Mouse (Mus musculus) embryo, embryonic 10 days (tissue): ENCODE results near the gene Cyp19a1.

ENCODE experiments used
- DNase-seq: peaks from one replicate; pipeline ENCODE4 v3.0.0-alpha.2; 2015; ENCODE audit warnings: low spot score

Cyp19a1 gene

DNA sequence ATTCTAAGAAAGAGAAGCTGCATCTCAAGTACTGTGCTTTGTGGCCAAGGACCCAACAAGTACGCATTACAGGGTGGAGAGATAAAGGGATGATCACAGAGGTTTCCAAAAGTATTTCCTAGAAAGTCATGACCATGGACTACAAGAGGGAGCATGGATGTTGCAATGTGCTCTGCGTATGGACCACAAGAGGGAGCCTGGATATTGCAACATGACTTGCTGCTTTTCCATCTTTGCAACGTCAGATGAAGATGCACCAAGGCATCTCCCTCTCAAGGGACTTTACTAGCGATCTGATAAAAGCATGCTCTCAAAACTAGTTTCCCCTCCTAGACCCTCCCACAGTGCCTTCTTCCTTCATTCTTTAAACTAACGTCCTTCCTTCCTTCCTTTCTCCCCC is 98.4 kb downstream of the Cyp19a1 start:
- peak; percentile 55 for DNase-seq

DNA sequence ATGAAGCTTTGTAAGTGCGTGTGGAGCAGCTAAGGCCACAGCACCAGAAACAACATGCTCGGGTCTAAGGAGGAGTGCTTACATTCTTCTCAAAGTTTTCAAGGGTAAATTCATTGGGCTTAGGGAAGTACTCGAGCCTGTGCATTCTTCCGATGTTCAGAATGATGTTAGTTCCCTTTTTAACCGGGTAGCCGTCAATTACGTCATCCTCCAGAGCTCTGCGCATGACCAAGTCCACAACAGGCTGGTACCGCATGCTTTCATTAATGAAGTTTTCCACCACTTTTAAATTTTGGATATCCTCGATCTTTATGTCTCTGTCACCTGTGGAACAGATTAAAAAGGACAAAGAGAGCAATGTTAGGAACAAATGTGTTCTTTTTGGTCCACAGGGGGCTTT is 99.5 kb downstream of the Cyp19a1 start:
- no peak for DNase-seq

- peak; percentile 31 for DNase-seq
Observed at GRCm38 (mm10) chr9:54163117-54163516, 104.8 kb downstream of the Cyp19a1 start.

DNA sequence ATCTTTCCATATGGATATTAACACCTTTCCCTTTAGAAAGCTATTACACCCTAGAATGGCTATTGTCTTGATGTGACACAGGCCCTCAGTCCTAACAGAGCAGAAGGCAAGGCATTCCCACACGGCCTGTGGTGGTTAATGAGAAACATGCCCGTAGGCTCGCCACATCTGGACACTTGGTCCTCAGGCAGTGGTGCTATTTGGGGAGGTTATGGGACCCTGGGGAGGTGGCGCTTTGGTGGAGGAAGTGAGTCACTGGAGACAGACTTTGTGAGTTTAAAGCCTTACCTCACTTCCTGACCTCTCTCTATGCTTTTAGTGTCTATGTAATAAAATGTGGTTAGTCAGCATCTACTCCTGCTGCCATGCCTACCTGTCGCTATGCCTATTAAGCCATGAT is 114.2 kb downstream of the Cyp19a1 start:
- DNase-seq = peak; percentile 43

DNA sequence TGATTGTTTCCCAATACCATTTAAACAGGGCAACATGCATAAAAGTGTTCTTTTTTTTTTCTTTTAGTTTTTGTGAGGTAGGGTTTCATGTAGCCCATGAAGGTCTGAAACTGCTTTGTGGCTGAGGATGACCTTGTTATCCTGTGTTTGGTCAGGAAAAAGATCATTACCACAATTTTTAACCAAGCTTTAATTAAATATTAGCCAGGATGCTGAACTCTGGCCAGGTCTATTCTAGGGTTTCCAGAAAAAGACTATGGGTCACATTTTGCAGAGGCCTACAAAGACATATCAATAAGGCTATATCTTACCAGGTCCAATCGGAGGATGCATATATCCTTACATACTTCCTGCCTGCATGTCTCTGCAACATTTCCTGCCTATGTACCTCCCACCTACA is 128.7 kb downstream of the Cyp19a1 start:
- DNase-seq = no peak
